Mouse (Mus musculus) embryonic stem cell, embryonic (primary cell): ENCODE data around the gene Gm14214.

Experiments
- CTCF ChIA-PET, 4 experiments: fragments of 300-600 bp in 2 of 4; fragments of 350-600 bp in 2 of 4; sonication (Branson Sonifier 250); formaldehyde crosslinking; loops; one replicate each; lab custom pipeline; 2022; ENCODE audit warnings: inconsistent platforms in 2 of 4; lab: Charles Lee
- POLR2A ChIA-PET, 4 experiments: fragments of 300-600 bp in 2 of 4; fragments of 350-600 bp in 2 of 4; sonication (Branson Sonifier 250); formaldehyde crosslinking; loops; one replicate each; lab custom pipeline; 2022; ENCODE audit warnings: antibody characterized with exemption in 4 of 4, inconsistent platforms in 1 of 4; lab: Charles Lee

The Gm14214 gene

GRCm38 (mm10) chr2:154786776-154787175, 16.9 kb upstream of the Gm14214 start:
- POLR2A ChIA-PET = interaction anchor here in 3 of 4 experiments (0.6 to 1.7 kb wide), 16 partner anchors 8 to 1043 kb away, joined by 3 to 6 read pairs (median 3); partner anchors contain the start of genes Ahcy (in 1 of the 3) and Eif2s2 (in 1 of the 3)
- CTCF ChIA-PET = interaction anchor here in 3 of 4 experiments (0.6 to 1.6 kb wide), 6 partner anchors 12 to 598 kb away, joined by 3 to 6 read pairs (median 4); no protein-coding TSS in a partner anchor

GRCm38 (mm10) chr2:154786187-154786586, 16.4 kb upstream of the Gm14214 start:
- ChIA-PET CTCF (interaction anchor here in 3 of 4 experiments (0.5 to 1.6 kb wide), 5 partner anchors 12 to 599 kb away, joined by 3 to 5 read pairs (median 4); no protein-coding TSS in a partner anchor), POLR2A (interaction anchor here in 3 of 4 experiments (0.7 to 1.7 kb wide), 15 partner anchors 9 to 288 kb away, joined by 3 to 6 read pairs (median 3); partner anchors contain the start of genes 4930519P11Rik (in 1 of the 3), Ahcy (in 1 of the 3), Eif2s2 (in 1 of the 3) and Zfp341 (in 1 of the 3))

GRCm38 (mm10) chr2:154785284-154785683, 15.5 kb upstream of the Gm14214 start:
- POLR2A ChIA-PET = interaction anchor here in 2 of 4 experiments (0.5 to 2.7 kb wide), 6 partner anchors 11 to 179 kb away, joined by 3 to 6 read pairs (median 4); partner anchors contain the start of genes 4930519P11Rik (in 1 of the 2), Eif2s2 (in 1 of the 2) and Zfp341 (in 1 of the 2)
- CTCF ChIA-PET = no interaction called here

GRCm38 (mm10) chr2:154782856-154783650, 13.2 kb upstream of the Gm14214 start:
- POLR2A ChIA-PET = interaction anchor here in 2 of 4 experiments (0.6 to 2.7 kb wide), 14 partner anchors 8 to 170 kb away, joined by 3 to 6 read pairs (median 4); partner anchors contain the start of genes 4930519P11Rik (in 1 of the 2), Raly (in 1 of the 2), Zfp341 (in 1 of the 2) and a (in 1 of the 2)
- CTCF ChIA-PET = interaction anchor here in 2 of 4 experiments (0.6 to 1.2 kb wide), 2 partner anchors 7 to 90 kb away, joined by 3 read pairs; partner anchors contain the start of gene Raly (in 1 of the 2)

GRCm38 (mm10) chr2:154782361-154782760, 12.5 kb upstream of the Gm14214 start:
- ChIA-PET CTCF (interaction anchor here in 1 of 4 experiments (1.2 kb wide), 1 partner anchor 8 kb away, joined by 3 read pairs; the partner anchor contains the start of gene Raly), POLR2A (interaction anchor here in 2 of 4 experiments (0.9 to 2.7 kb wide), 10 partner anchors 8 to 169 kb away, joined by 3 to 6 read pairs (median 4); partner anchors contain the start of genes 4930519P11Rik (in 1 of the 2), Raly (in 1 of the 2), Zfp341 (in 1 of the 2) and a (in 1 of the 2))

- ChIA-PET POLR2A (interaction anchor here in 2 of 4 experiments (1.1 to 3.5 kb wide), 3 partner anchors 11 to 24 kb away, joined by 3 to 16 read pairs (median 14); partner anchors contain the start of gene Raly (in 2 of the 2)), CTCF (no interaction called here)
Observed at GRCm38 (mm10) chr2:154779648-154780047, 9.8 kb upstream of the Gm14214 start.

- POLR2A ChIA-PET = interaction anchor here in 1 of 4 experiments (1.1 kb wide), 1 partner anchor 14 kb away, joined by 4 read pairs; the partner anchor contains the start of gene Raly
Observed at GRCm38 (mm10) chr2:154776496-154776895, 6.7 kb upstream of the Gm14214 start.

GRCm38 (mm10) chr2:154774032-154774431, 4.2 kb upstream of the Gm14214 start:
- CTCF ChIA-PET = interaction anchor here in 3 of 4 experiments (0.8 to 1.6 kb wide), 6 partner anchors 9 to 65 kb away, joined by 3 to 4 read pairs (median 4); partner anchors contain the start of gene Raly (in 1 of the 3)
- POLR2A ChIA-PET = interaction anchor here in 2 of 4 experiments (0.7 to 2.6 kb wide), 5 partner anchors 9 to 306 kb away, joined by 3 to 13 read pairs (median 6); partner anchors contain the start of gene Raly (in 2 of the 2)

More at GRCm38 (mm10) chr2:154776496-154776895, 6.7 kb upstream of the Gm14214 start:
- CTCF ChIA-PET = no interaction called here

GRCm38 (mm10) chr2:154771604-154772003, 1.8 kb upstream of the Gm14214 start:
- POLR2A ChIA-PET = interaction anchor here in 2 of 4 experiments (0.7 to 1.1 kb wide), 4 partner anchors 19 to 60 kb away, joined by 3 to 6 read pairs (median 4); partner anchors contain the start of gene Raly (in 1 of the 2)
- CTCF ChIA-PET = interaction anchor here in 3 of 4 experiments (0.5 to 1.3 kb wide), 3 partner anchors 13 to 58 kb away, joined by 3 to 4 read pairs (median 4); no protein-coding TSS in a partner anchor

- ChIA-PET POLR2A (no interaction called here), CTCF (interaction anchor here in 2 of 4 experiments (0.7 to 1.8 kb wide), 2 partner anchors 11 to 180 kb away, joined by 3 to 4 read pairs; no protein-coding TSS in a partner anchor)
Observed at GRCm38 (mm10) chr2:154767051-154767450, 2.8 kb downstream of the Gm14214 start.

- ChIA-PET POLR2A (interaction anchor here in 3 of 4 experiments (0.6 to 1.6 kb wide), 5 partner anchors 9 to 246 kb away, joined by 4 to 10 read pairs (median 4); partner anchors contain the start of genes Raly (in 1 of the 3) and a (in 1 of the 3)), CTCF (interaction anchor here in 3 of 4 experiments (0.5 to 2.2 kb wide), 7 partner anchors 9 to 1626 kb away, joined by 3 to 10 read pairs (median 4); no protein-coding TSS in a partner anchor)
Observed at GRCm38 (mm10) chr2:154765554-154766008, 4.2 kb downstream of the Gm14214 start.

- ChIA-PET CTCF (interaction anchor here in 3 of 4 experiments (0.5 to 2.2 kb wide), 9 partner anchors 9 to 551 kb away, joined by 3 to 10 read pairs (median 3); no protein-coding TSS in a partner anchor), POLR2A (interaction anchor here in 3 of 4 experiments (0.6 to 1.6 kb wide), 9 partner anchors 9 to 246 kb away, joined by 3 to 10 read pairs (median 4); partner anchors contain the start of genes Raly (in 1 of the 3) and a (in 1 of the 3))
Observed at GRCm38 (mm10) chr2:154764828-154765497, 4.9 kb downstream of the Gm14214 start.

- ChIA-PET CTCF (interaction anchor here in 1 of 4 experiments (2.2 kb wide), 1 partner anchor 50 kb away, joined by 6 read pairs; no protein-coding TSS in a partner anchor), POLR2A (interaction anchor here in 1 of 4 experiments (0.7 to 1.7 kb wide), 4 partner anchors 32 to 36 kb away, joined by 3 to 5 read pairs (median 3); no protein-coding TSS in a partner anchor)
Observed at GRCm38 (mm10) chr2:154763226-154763625, 6.6 kb downstream of the Gm14214 start.

GRCm38 (mm10) chr2:154758454-154758853, 11.4 kb downstream of the Gm14214 start:
- POLR2A ChIA-PET = interaction anchor here in 1 of 4 experiments (0.8 to 1.1 kb wide), 3 partner anchors 34 to 80 kb away, joined by 3 read pairs; no protein-coding TSS in a partner anchor
- CTCF ChIA-PET = interaction anchor here in 3 of 4 experiments (0.6 to 1.2 kb wide), 4 partner anchors 9 to 158 kb away, joined by 3 to 5 read pairs (median 4); no protein-coding TSS in a partner anchor

GRCm38 (mm10) chr2:154757691-154758090, 12.1 kb downstream of the Gm14214 start:
- ChIA-PET POLR2A (interaction anchor here in 1 of 4 experiments (1.0 kb wide), 1 partner anchor 33 kb away, joined by 3 read pairs; the partner anchor contains the start of gene Raly), CTCF (interaction anchor here in 2 of 4 experiments (3.2 to 3.7 kb wide), 2 partner anchors 44 kb away, joined by 28 to 39 read pairs; no protein-coding TSS in a partner anchor)

- ChIA-PET CTCF (interaction anchor here (0.5 to 3.7 kb wide), 53 partner anchors 9 to 531 kb away, joined by 3 to 39 read pairs (median 4); partner anchors contain the start of genes Gm14214 (in 1 of the 4), Pxmp4 (in 1 of the 4) and Raly (in 1 of the 4)), POLR2A (interaction anchor here in 3 of 4 experiments (0.6 to 1.6 kb wide), 16 partner anchors 9 to 295 kb away, joined by 3 to 8 read pairs (median 3); partner anchors contain the start of gene Raly (in 2 of the 3))
Observed at GRCm38 (mm10) chr2:154755791-154756190, 14.0 kb downstream of the Gm14214 start.
